Mouse (Mus musculus): ENCODE measurements around the gene Atp5g2. TPM values are rescaled to one million over a fixed set of nuclear protein-coding genes. Genes with fewer than 3 reads are reported as not detected.

The Atp5g2 gene
- total and polyA plus RNA-seq, 3 experiments: 59.4 to 513 TPM; not detected in 1

GRCm38 (mm10) chr15:102683670-102684069, 11.5 kb upstream of the Atp5g2 start (continued):
- TF ChIP-seq MAZ (IDR thresholded peaks at IDR 0.05; ENCODE audit: low read depth, low read length) (no peak), ELF1 (IDR thresholded peaks at IDR 0.05; ENCODE audit: low read depth, low read length) (no peak), GABPA (IDR thresholded peaks at IDR 0.05; ENCODE audit: low read depth, low read length) (no peak), USF2 (IDR thresholded peaks at IDR 0.05; ENCODE audit: borderline replicate concordance in 1 of 2, insufficient read depth in 1 of 2, low read depth in 1 of 2, low read length in 2 of 2) (no peak), MAFK (IDR thresholded peaks at IDR 0.05; ENCODE audit: borderline replicate concordance, low read depth, low read length) (no peak), MYC (IDR thresholded peaks at IDR 0.05; ENCODE audit: low read depth, low read length) (no peak), POLR2AphosphoS2 (IDR thresholded peaks at IDR 0.05; ENCODE audit: low read length) (no peak)

- peak; percentile 66 for DNase-seq (ENCODE audit: low read depth, low spot score)
- H3K27ac ChIP-seq (ENCODE audit: control insufficient read depth, low read depth, low read length): no peak overlapping the region
- peaks cover 3 to 6% of the 10 kb centered on the region in 2 experiments; a peak in 2 of 4 replicates for H3K27me3 ChIP-seq (ENCODE audit: control insufficient read depth in 1 of 2, insufficient read depth in 2 of 2, low read length in 2 of 2)
- no peaks in the 10 kb centered on the region for H3K36me3 ChIP-seq (ENCODE audit: control insufficient read depth in 1 of 2, insufficient read depth in 2 of 2, low read length in 2 of 2)
- no peaks in the 10 kb centered on the region for H3K9me3 ChIP-seq (replicated peaks; ENCODE audit: insufficient read depth, low read length)
- no peaks in the 10 kb centered on the region for H3K4me1 ChIP-seq (ENCODE audit: control insufficient read depth in 1 of 2, insufficient read depth in 2 of 2, low read length in 2 of 2)
- no peak overlapping the region for H3K9ac ChIP-seq (ENCODE audit: control insufficient read depth, low read depth, low read length, poor library complexity, severe bottlenecking)
- peak; percentile 29 for TF ChIP-seq RAD21 (IDR thresholded peaks at IDR 0.05; ENCODE audit: low read depth, low read length)
- TF ChIP-seq MYB (IDR thresholded peaks at IDR 0.05; ENCODE audit: low read depth, low read length): no peak
- peak; percentile 48 to 65 (median 57) for TF ChIP-seq CTCF (IDR thresholded peaks at IDR 0.05 in 2 of 3, conservative IDR thresholded peaks at IDR 0.05 in 1 of 3; ENCODE audit: control insufficient read depth in 1 of 3, insufficient read depth in 1 of 3, low read depth in 2 of 3, low read length in 3 of 3, poor library complexity in 1 of 3, severe bottlenecking in 1 of 3)
- TF ChIP-seq ELF1 (IDR thresholded peaks at IDR 0.05; ENCODE audit: low read depth, low read length): no peak
- no peak for TF ChIP-seq JUND (IDR thresholded peaks at IDR 0.05; ENCODE audit: low read depth, low read length)
- no peak for TF ChIP-seq USF2 (IDR thresholded peaks at IDR 0.05; ENCODE audit: borderline replicate concordance in 1 of 2, insufficient read depth in 1 of 2, low read depth in 1 of 2, low read length in 2 of 2)
- peak; percentile 38 for TF ChIP-seq SMC3 (IDR thresholded peaks at IDR 0.05; ENCODE audit: low read depth, low read length)
- TF ChIP-seq USF1 (IDR thresholded peaks at IDR 0.05; ENCODE audit: low read depth, low read length): no peak
- TF ChIP-seq TBP (IDR thresholded peaks at IDR 0.05; ENCODE audit: low read depth, low read length): no peak
- TF ChIP-seq EP300 (IDR thresholded peaks at IDR 0.05; ENCODE audit: low read depth in 1 of 2, low read length in 2 of 2): no peak
- no peak for TF ChIP-seq E2F4 (IDR thresholded peaks at IDR 0.05; ENCODE audit: borderline replicate concordance, low read depth, low read length)
- TF ChIP-seq BHLHE40 (IDR thresholded peaks at IDR 0.05; ENCODE audit: borderline replicate concordance, low read depth, low read length): no peak
- no peak overlapping the region for H3K4me3 ChIP-seq (ENCODE audit: control insufficient read depth in 1 of 2, insufficient read depth in 1 of 2, low read depth in 2 of 2, low read length in 2 of 2)
- no peaks in the 10 kb centered on the region for H3K79me2 ChIP-seq (ENCODE audit: control insufficient read depth, insufficient read depth, low read length, poor library complexity)
Observed at GRCm38 (mm10) chr15:102676345-102676744, 4.2 kb upstream of the Atp5g2 start.

DNA sequence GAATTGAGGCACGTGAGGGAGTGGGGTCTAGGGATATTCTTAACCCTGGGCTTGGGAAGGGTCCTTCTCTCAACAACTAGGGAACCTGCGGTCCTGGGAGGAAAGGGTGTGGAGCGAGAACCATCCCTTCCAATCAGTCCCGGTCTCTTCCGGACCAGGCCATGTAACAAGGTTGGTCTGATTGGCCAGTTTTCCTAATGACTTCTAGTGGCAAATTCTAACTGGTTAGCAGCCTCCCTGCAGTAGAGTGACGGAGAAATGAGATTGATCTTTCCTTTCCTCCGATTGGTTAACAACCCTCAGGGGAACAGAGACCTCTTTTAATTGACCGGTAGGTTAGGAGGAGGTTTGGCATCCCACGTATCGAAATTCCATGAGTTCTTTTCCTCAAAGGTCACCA, 1.4 kb upstream of the Atp5g2 start:
- H3K27me3 ChIP-seq (ENCODE audit: control insufficient read depth in 1 of 2, insufficient read depth in 2 of 2, low read length in 2 of 2): peaks cover 0 to under 1% of the 10 kb centered on the region in 2 experiments; a peak in 1 of 4 replicates
- peaks cover 5 to 17% of the 10 kb centered on the region in 2 experiments for H3K36me3 ChIP-seq (ENCODE audit: control insufficient read depth in 1 of 2, insufficient read depth in 2 of 2, low read length in 2 of 2)
- H3K79me2 ChIP-seq (ENCODE audit: control insufficient read depth, insufficient read depth, low read length, poor library complexity): peaks cover 16% of the 10 kb centered on the region
- no peak overlapping the region for H3K9ac ChIP-seq (ENCODE audit: control insufficient read depth, low read depth, low read length, poor library complexity, severe bottlenecking)
- H3K9me3 ChIP-seq (replicated peaks; ENCODE audit: insufficient read depth, low read length): no peaks in the 10 kb centered on the region
- H3K27ac ChIP-seq (ENCODE audit: control insufficient read depth, low read depth, low read length): no peak overlapping the region
- DNase-seq (ENCODE audit: low read depth, low spot score): no peak
- H3K4me3 ChIP-seq (ENCODE audit: control insufficient read depth in 1 of 2, insufficient read depth in 1 of 2, low read depth in 2 of 2, low read length in 2 of 2): no peak overlapping the region
- H3K4me1 ChIP-seq (ENCODE audit: control insufficient read depth in 1 of 2, insufficient read depth in 2 of 2, low read length in 2 of 2): peaks cover 4 to 10% of the 10 kb centered on the region in 2 experiments
- TF ChIP-seq CHD1 (IDR thresholded peaks at IDR 0.05; ENCODE audit: low read depth, low read length) (no peak), MAX (IDR thresholded peaks at IDR 0.05; ENCODE audit: low read length) (no peak), POLR2AphosphoS2 (IDR thresholded peaks at IDR 0.05; ENCODE audit: low read length) (no peak), ZKSCAN1 (IDR thresholded peaks at IDR 0.05; ENCODE audit: low read depth, low read length) (no peak), MEF2A (IDR thresholded peaks at IDR 0.05; ENCODE audit: extremely low read depth, insufficient replicate concordance, low read depth, low read length, poor library complexity, severe bottlenecking) (no peak), MXI1 (IDR thresholded peaks at IDR 0.05; ENCODE audit: low read depth, low read length) (no peak), POLR2AphosphoS5 (IDR thresholded peaks at IDR 0.05; ENCODE audit: borderline replicate concordance, low read depth, low read length) (no peak), RAD21 (IDR thresholded peaks at IDR 0.05; ENCODE audit: low read depth, low read length) (no peak), ZC3H11A (IDR thresholded peaks at IDR 0.05; ENCODE audit: low read depth, low read length) (no peak), GATA1 (IDR thresholded peaks at IDR 0.05; ENCODE audit: low read depth, low read length) (no peak), SMC3 (IDR thresholded peaks at IDR 0.05; ENCODE audit: low read depth, low read length) (no peak), POLR2A (IDR thresholded peaks at IDR 0.05; ENCODE audit: control insufficient read depth in 1 of 2, insufficient read depth in 1 of 2, low read depth in 1 of 2, low read length in 2 of 2, poor library complexity in 1 of 2) (no peak), EP300 (IDR thresholded peaks at IDR 0.05; ENCODE audit: low read depth in 1 of 2, low read length in 2 of 2) (no peak), E2F4 (IDR thresholded peaks at IDR 0.05; ENCODE audit: borderline replicate concordance, low read depth, low read length) (no peak), JUND (IDR thresholded peaks at IDR 0.05; ENCODE audit: low read depth, low read length) (no peak), KAT2A (conservative IDR thresholded peaks at IDR 0.05; ENCODE audit: low read depth, low read length) (no peak), CHD2 (IDR thresholded peaks at IDR 0.05; ENCODE audit: low read length) (no peak)

All from MEL (cell line).